Mouse (Mus musculus): ENCODE results near the gene Olfr536. TPM values are rescaled to one million over a fixed set of nuclear protein-coding genes. Genes with fewer than 3 reads are reported as not detected.
"Not testable (repeated sequence)": the region's sequence is repeated elsewhere in the genome, so short reads cannot be mapped to it uniquely, and the experiment has no call there.

Gene Olfr536
- total RNA-seq (2021) = not detected
- long read RNA-seq, experiment 1 = 0 reads
- long read RNA-seq, experiment 2 = 0 reads

GRCm38 (mm10) chr7:140507346-140508021, at the start of gene Olfr536:
Gene Olfr536 (minus strand): TSS chr7:140507396.
- H3K27ac ChIP-seq; DNase-seq; H3K4me3 ChIP-seq; intact Hi-C loops (cut with DNase I): not testable (repeated sequence)

- Histone ChIP-seq H3K4me3 (no peak overlapping the region), H3K27ac (no peak overlapping the region)
- TF ChIP-seq CTCF (IDR thresholded peaks at IDR 0.05) = no peak
- no peak for DNase-seq
- intact Hi-C loops (cut with DNase I) = no loop called here
Measured at GRCm38 (mm10) chr7:140539746-140540145, 32.5 kb upstream of the Olfr536 start.

DNA sequence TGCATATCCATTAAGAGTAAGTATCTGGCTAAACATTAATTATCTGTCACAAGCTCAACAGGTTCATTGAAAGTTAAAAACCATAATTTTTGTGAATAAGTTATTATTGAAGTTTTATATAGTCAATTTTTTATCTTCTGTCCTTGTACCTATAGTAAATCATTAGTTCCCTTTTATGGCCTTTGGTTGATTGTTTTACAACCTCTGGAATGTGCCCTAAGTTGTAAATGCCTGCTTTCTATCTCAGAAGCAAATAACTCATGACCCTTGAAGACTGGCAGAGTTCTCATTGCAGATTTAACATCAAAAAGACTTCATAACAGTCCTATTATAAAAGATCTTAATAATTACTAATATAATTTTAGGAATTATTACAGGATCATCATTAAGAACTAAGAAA, 12.5 kb downstream of the Olfr536 start:
- no peak for DNase-seq
- Histone ChIP-seq H3K4me3 (no peak overlapping the region), H3K27ac (no peak overlapping the region)
- intact Hi-C loops (cut with DNase I) = no loop called here
- TF ChIP-seq CTCF (IDR thresholded peaks at IDR 0.05) = no peak

GRCm38 (mm10) chr7:140494231-140494630, 13.0 kb downstream of the Olfr536 start:
- no peak overlapping the region for H3K4me3 ChIP-seq
- H3K27ac ChIP-seq = no peak overlapping the region
- no peak for DNase-seq
- intact Hi-C loops (cut with DNase I) = no loop called here
- no peak for TF ChIP-seq CTCF (IDR thresholded peaks at IDR 0.05)

GRCm38 (mm10) chr7:140488981-140489380, 18.2 kb downstream of the Olfr536 start:
- no peak for DNase-seq
- no peak for TF ChIP-seq CTCF (IDR thresholded peaks at IDR 0.05)
- intact Hi-C loops (cut with DNase I) = no loop called here
- no peak overlapping the region for H3K4me3 ChIP-seq
- no peak overlapping the region for H3K27ac ChIP-seq

- no peak for DNase-seq
- no peak for TF ChIP-seq CTCF (IDR thresholded peaks at IDR 0.05)
- intact Hi-C loops (cut with DNase I) = no loop called here
- Histone ChIP-seq H3K27ac (no peak within 1 kb of the TSS), H3K4me3 (no peak within 1 kb of the TSS)
Measured at GRCm38 (mm10) chr7:140483916-140484315, 23.3 kb downstream of the Olfr536 start, which contains the start of gene Olfr535. Gene Olfr535 (plus strand): TSS chr7:140484216.

GRCm38 (mm10) chr7:140478733-140479132, 28.5 kb downstream of the Olfr536 start:
- no peak overlapping the region for H3K4me3 ChIP-seq
- no peak overlapping the region for H3K27ac ChIP-seq
- no peak for DNase-seq
- no peak for TF ChIP-seq CTCF (IDR thresholded peaks at IDR 0.05)
- intact Hi-C loops (cut with DNase I) = no loop called here

DNA sequence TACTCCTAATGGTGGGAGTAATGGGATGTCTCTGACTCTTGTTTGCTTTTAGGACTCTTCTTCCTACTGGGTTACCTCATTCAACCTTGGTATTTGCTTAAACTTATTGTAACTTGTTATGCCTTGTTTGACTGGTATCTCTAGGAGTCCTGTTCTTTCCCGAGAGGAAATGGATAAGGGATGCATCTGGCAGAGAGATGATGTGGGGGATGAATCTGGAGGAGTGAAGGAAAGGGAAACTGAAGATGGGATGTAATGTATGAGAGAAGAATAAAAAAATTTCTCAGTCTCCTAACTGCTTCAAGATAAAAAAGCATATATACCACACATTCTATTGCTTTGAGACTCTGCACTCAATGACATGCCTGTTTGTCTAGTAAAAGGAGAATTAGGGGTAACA, 29.3 kb downstream of the Olfr536 start:
- no peak for TF ChIP-seq CTCF (IDR thresholded peaks at IDR 0.05)
- Histone ChIP-seq H3K4me3 (no peak overlapping the region), H3K27ac (no peak overlapping the region)
- no peak for DNase-seq
- intact Hi-C loops (cut with DNase I) = no loop called here

GRCm38 (mm10) chr7:140463070-140463469, 44.1 kb downstream of the Olfr536 start, which contains the start of gene Olfr533:
Gene Olfr533 (plus strand): TSS chr7:140463370.
- H3K4me3 ChIP-seq; H3K27ac ChIP-seq; intact Hi-C loops (cut with DNase I); DNase-seq: not testable (repeated sequence)

Other genes starting within 250 kb of the Olfr536 start
- not detected for gene Olfr525, start 186.5 kb downstream of the Olfr536 start, total RNA-seq (2021)
- not detected for gene Olfr527, start 173.4 kb downstream of the Olfr536 start, total RNA-seq (2021)
- not detected for gene Olfr60, start 145.7 kb downstream of the Olfr536 start, total RNA-seq (2021)
- not detected for gene Olfr530, start 131.1 kb downstream of the Olfr536 start, total RNA-seq (2021)
- gene Olfr531, start 104.5 kb downstream of the Olfr536 start, total RNA-seq (2021) = not detected
- not detected for gene Olfr532, start 85.8 kb downstream of the Olfr536 start, total RNA-seq (2021)
- not detected for gene Olfr533, start 44.0 kb downstream of the Olfr536 start, total RNA-seq (2021)
- gene Olfr535, start 23.2 kb downstream of the Olfr536 start, total RNA-seq (2021) = not detected
- gene Olfr538, start 60.5 kb upstream of the Olfr536 start, total RNA-seq (2021) = not detected
- gene Olfr46, start 93.9 kb upstream of the Olfr536 start, total RNA-seq (2021) = not detected
- not detected for gene Olfr61, start 121.6 kb upstream of the Olfr536 start, total RNA-seq (2021)
- not detected for gene Olfr53, start 139.1 kb upstream of the Olfr536 start, total RNA-seq (2021)
- not detected for gene Olfr539, start 152.5 kb upstream of the Olfr536 start, total RNA-seq (2021)
- gene Olfr45, start 174.6 kb upstream of the Olfr536 start, total RNA-seq (2021) = not detected
- not detected for gene Olfr541, start 189.9 kb upstream of the Olfr536 start, total RNA-seq (2021)